Mouse (Mus musculus) MEL (cell line): ENCODE data around the gene Dot1l.

Experiments
- CTCF ChIP-seq, 3 experiments: IDR thresholded peaks in 2 of 3; conservative IDR thresholded peaks in 1 of 3; 2 replicates each; pipeline ENCODE4 v1.5.1; 2011 to 2012; ENCODE audit warnings: low read length in 3 of 3, low read depth in 2 of 3, mild to moderate bottlenecking in 2 of 3, improper control_type of control experiment in 1 of 3, inconsistent platforms in 1 of 3, mixed read lengths in 1 of 3, moderate library complexity in 1 of 3; ENCODE audit not compliant: control insufficient read depth in 1 of 3, insufficient read depth in 1 of 3, poor library complexity in 1 of 3, severe bottlenecking in 1 of 3
- HCFC1 ChIP-seq: IDR thresholded peaks from 2 replicates; pipeline ENCODE4 v1.6.1; 2012; ENCODE audit warnings: low read depth, mild to moderate bottlenecking, inconsistent platforms, low read length, improper control_type of control experiment, moderate library complexity

GRCm38 (mm10) chr10:80736731-80737130 is 18.3 kb upstream of the Dot1l start:
- TF ChIP-seq CTCF (IDR thresholded peaks at IDR 0.05 in 2 of 3, conservative IDR thresholded peaks at IDR 0.05 in 1 of 3; ENCODE audit: control insufficient read depth in 1 of 3, insufficient read depth in 1 of 3, low read depth in 2 of 3, low read length in 3 of 3, poor library complexity in 1 of 3, severe bottlenecking in 1 of 3), result no peak
- no peak for TF ChIP-seq HCFC1
